Comparison of ENCODE assay signal across 8 mouse cellular contexts in genomic region chr10:43477865-43478681, GRCm38 (mm10). TPM values are rescaled to one million over a fixed set of nuclear protein-coding genes. Genes with fewer than 3 reads are reported as not detected.
DNase-seq lines count a peak whose midpoint lies in the region; ATAC-seq lines count a peak whose summit lies in the region.

No protein-coding gene starts in this region.

- H3K9ac ChIP-seq in forebrain, embryonic 15.5 days (replicated peaks) = peak overlapping the region; percentile 97
- peak overlapping the region; percentile 95 for H3K9ac ChIP-seq in lung, embryonic 16.5 days (ENCODE audit: low read length)

- peaks cover 6% of the 10 kb centered on the region; the same call in 1 of the 2 replicates for H3K4me1 ChIP-seq in brown adipose tissue, adult 24 weeks (ENCODE audit: control insufficient read depth, insufficient read depth, insufficient read length, low read length)
- H3K4me1 ChIP-seq in forebrain, embryonic 15.5 days = peaks cover 47% of the 10 kb centered on the region
- H3K4me1 ChIP-seq in lung, embryonic 16.5 days (replicated peaks; ENCODE audit: control insufficient read depth, insufficient read depth, low read length) = peaks cover 23% of the 10 kb centered on the region

- WGBS in forebrain, embryonic 15.5 days = under 1% methylated on average over 42 of the region's 42 CpGs
- WGBS in lung, embryonic 16.5 days = under 1% methylated on average over 41 of the region's 42 CpGs

- no peaks in the 10 kb centered on the region for H3K36me3 ChIP-seq in forebrain, embryonic 15.5 days
- H3K36me3 ChIP-seq in lung, embryonic 16.5 days (ENCODE audit: control insufficient read depth, insufficient read depth, low read length) = no peaks in the 10 kb centered on the region

- peak overlapping the region; percentile 83 for H3K4me2 ChIP-seq in forebrain, embryonic 15.5 days (replicated peaks)
- H3K4me2 ChIP-seq in lung, embryonic 16.5 days (ENCODE audit: low read depth, low read length) = peak overlapping the region; percentile 93

- intact Hi-C loops in heart, postnatal 36 days (cut with DNase I) = loop anchor here (2.0 to 5.0 kb wide), 3 partner anchors 25 to 306 kb away; partner anchors contain the start of genes 9030612E09Rik, Pdss2 and Sobp

- H3K27ac ChIP-seq in brown adipose tissue, adult 24 weeks (replicated peaks; ENCODE audit: low read depth, low read length) = peak overlapping the region; percentile 56
- peak overlapping the region; percentile 99 for H3K27ac ChIP-seq in forebrain, embryonic 15.5 days (replicated peaks)
- peak overlapping the region; percentile 96 for H3K27ac ChIP-seq in lung, embryonic 16.5 days (ENCODE audit: low read length)

- no peaks in the 10 kb centered on the region for H3K27me3 ChIP-seq in forebrain, embryonic 15.5 days
- no peaks in the 10 kb centered on the region for H3K27me3 ChIP-seq in lung, embryonic 16.5 days (ENCODE audit: control insufficient read depth, insufficient read depth, low read depth, low read length)

- H3K9me3 ChIP-seq in forebrain, embryonic 15.5 days = no peaks in the 10 kb centered on the region
- no peaks in the 10 kb centered on the region for H3K9me3 ChIP-seq in lung, embryonic 16.5 days (ENCODE audit: control insufficient read depth, low read length)

- H3K4me3 ChIP-seq in brown adipose tissue, adult 24 weeks (ENCODE audit: insufficient read depth, low read depth, low read length) = peak overlapping the region; percentile 93
- H3K4me3 ChIP-seq in forebrain, embryonic 15.5 days = peak overlapping the region; percentile 93
- H3K4me3 ChIP-seq in lung, embryonic 16.5 days (ENCODE audit: low read length) = peak overlapping the region; percentile 81

- peak; percentile 66 for DNase-seq in ES-CJ7 (ENCODE audit: low read depth, low spot score)
- peak; percentile 50 to 56 for DNase-seq in heart, postnatal 36 days
- peak; percentile 29 to 50 for DNase-seq in layer of hippocampus, adult 8-10 months (ENCODE audit: low spot score in 2 of 2)
- peak; percentile 53 for DNase-seq in ovary, postnatal 36 days (ENCODE audit: low spot score)
- DNase-seq in urinary bladder, adult 2 months (ENCODE audit: low spot score) = peak; percentile 38

- ATAC-seq in forebrain, embryonic 15.5 days (replicated peaks) = peak; percentile 38
- ATAC-seq in lung, embryonic 16.5 days (ENCODE audit: low read depth) = peak; percentile 44

RNA-seq across cellular contexts. Expression of gene Bend3, which starts 0.6 kb away (rescaled TPM):
- polyA plus RNA-seq in brown adipose tissue, adult 24 weeks (2012; ENCODE audit: insufficient read depth, insufficient read length, missing spikeins) = 1.0 and 2.6 TPM in 2 replicates
- polyA plus RNA-seq in forebrain, embryonic 15.5 days (2015; fragmentation: Nextera tagmentation; extraction: Ambion mirVana) = 4.2 and 5.1 TPM in 2 replicates
- 1 to 10 TPM; 5.0 to 7.6 TPM for total RNA-seq in heart, postnatal 36 days (2021)
- total RNA-seq in layer of hippocampus, adult 8-10 months (2022) = 1 to 10 TPM; 4.6 to 7.2 (median 6.1) TPM
- 1.7 and 2.3 TPM in 2 replicates for polyA plus RNA-seq in lung, embryonic 16.5 days (2015; fragmentation: Nextera tagmentation; extraction: Ambion mirVana)
- 2.9 and 3.5 TPM in 2 replicates for polyA plus RNA-seq in urinary bladder, adult 2 months (2012; rRNA removed)

RNA-seq across cellular contexts. Expression of gene Gm9803, which starts 45.8 kb away (rescaled TPM):
- polyA plus RNA-seq in brown adipose tissue, adult 24 weeks (2012; ENCODE audit: insufficient read depth, insufficient read length, missing spikeins) = 126 and 149 TPM in 2 replicates
- polyA plus RNA-seq in forebrain, embryonic 15.5 days (2015; fragmentation: Nextera tagmentation; extraction: Ambion mirVana) = 14.6 and 20.4 TPM in 2 replicates
- total RNA-seq in heart, postnatal 36 days (2021) = 10 to 100 TPM in 1 of 2 experiments, 1 to 10 TPM in 1; 9.6 to 17.4 TPM
- 10 to 100 TPM in 2 of 4 experiments, 1 to 10 TPM in 2; 6.6 to 17.1 (median 11.8) TPM for total RNA-seq in layer of hippocampus, adult 8-10 months (2022)
- polyA plus RNA-seq in lung, embryonic 16.5 days (2015; fragmentation: Nextera tagmentation; extraction: Ambion mirVana) = 12.5 and 25.4 TPM in 2 replicates
- 13.1 and 16.7 TPM in 2 replicates for polyA plus RNA-seq in urinary bladder, adult 2 months (2012; rRNA removed)

Comparison
In these comparisons a context has a peak if more than half of its experiments do, and no peak if none do; other contexts are left out.
1. Peak in every context shown above with its lines: DNase-seq, ATAC-seq, H3K4me3 ChIP-seq and H3K27ac ChIP-seq.